Mouse (Mus musculus) embryonic facial prominence, embryonic 14.5 days (tissue): Measurements from ENCODE around the gene Meis2. TPM values are rescaled to one million over a fixed set of nuclear protein-coding genes. Genes with fewer than 3 reads are reported as not detected.
A peak's percentile ranks its signal among the peaks of the same experiment; 100 is the strongest.

Experiments used
- ATAC-seq: fragments of 200-750 bp; cut with Nextera tagmentation; 2 replicates; pipeline ENCODE4 v1.8.0; 2017; ENCODE audit warnings: low read depth, moderate number of reproducible peaks, moderate TSS enrichment
- DNase-seq: peaks from one replicate; pipeline ENCODE4 v3.0.0-alpha.2; 2015; ENCODE audit warnings: low spot score
- H3K27ac ChIP-seq: fragments of 300-500 bp; sonication (generic); replicated peaks from 2 replicates; pipeline ENCODE4 v1.5.1; 2014; ENCODE audit warnings: low read depth, mild to moderate bottlenecking, low read length, moderate library complexity
- H3K27me3 ChIP-seq: fragments of 300-500 bp; sonication (generic); replicated peaks from 2 replicates; pipeline ENCODE4 v1.6.1; 2014; ENCODE audit warnings: low read length; ENCODE audit not compliant: control insufficient read depth, insufficient read depth
- H3K36me3 ChIP-seq: fragments of 300-500 bp; sonication (generic); 2 replicates; pipeline ENCODE4 v1.6.1; 2014; ENCODE audit warnings: low read length, mixed read lengths; ENCODE audit not compliant: control insufficient read depth, insufficient read depth
- H3K4me1 ChIP-seq: fragments of 300-500 bp; sonication (generic); 2 replicates; pipeline ENCODE4 v1.6.1; 2014; ENCODE audit warnings: antibody characterized with exemption, low read length; ENCODE audit not compliant: control insufficient read depth, insufficient read depth
- H3K4me2 ChIP-seq: fragments of 300-500 bp; sonication (generic); 2 replicates; pipeline ENCODE4 v1.6.1; 2014; ENCODE audit warnings: low read depth, mild to moderate bottlenecking, low read length, moderate library complexity, mixed read lengths
- H3K4me3 ChIP-seq: fragments of 300-500 bp; sonication (generic); 2 replicates; pipeline ENCODE4 v1.5.1; 2014; ENCODE audit warnings: low read depth, mild to moderate bottlenecking, low read length
- H3K9ac ChIP-seq: fragments of 300-500 bp; sonication (generic); 2 replicates; pipeline ENCODE4 v1.6.1; 2014; ENCODE audit warnings: low read depth, mild to moderate bottlenecking, low read length, moderate library complexity, mixed read lengths
- H3K9me3 ChIP-seq: fragments of 300-500 bp; sonication (generic); 2 replicates; pipeline ENCODE4 v1.6.1; 2016; ENCODE audit warnings: low read length; ENCODE audit not compliant: control insufficient read depth
- WGBS: fragments of 180-500 bp; shearing (Covaris S2); extraction: QIAGEN DNeasy Blood & Tissue Kit; methylation state at CpG from one replicate; pipeline ENCODE4 v1.1.7; 2014; 5-methylcytosine and 5-hydroxymethylcytosine counted together
- polyA plus RNA-seq: library from polyadenylated mRNA; unstranded; fragments of >200 nt; fragmentation: Nextera tagmentation; extraction: Ambion mirVana; gene quantifications from 2 replicates; pipeline ENCODE4 v1.2.1, GENCODE M21; 2014

The Meis2 gene
- polyA plus RNA-seq, 1 experiment from 2014 or later, result 30.4 TPM

DNA sequence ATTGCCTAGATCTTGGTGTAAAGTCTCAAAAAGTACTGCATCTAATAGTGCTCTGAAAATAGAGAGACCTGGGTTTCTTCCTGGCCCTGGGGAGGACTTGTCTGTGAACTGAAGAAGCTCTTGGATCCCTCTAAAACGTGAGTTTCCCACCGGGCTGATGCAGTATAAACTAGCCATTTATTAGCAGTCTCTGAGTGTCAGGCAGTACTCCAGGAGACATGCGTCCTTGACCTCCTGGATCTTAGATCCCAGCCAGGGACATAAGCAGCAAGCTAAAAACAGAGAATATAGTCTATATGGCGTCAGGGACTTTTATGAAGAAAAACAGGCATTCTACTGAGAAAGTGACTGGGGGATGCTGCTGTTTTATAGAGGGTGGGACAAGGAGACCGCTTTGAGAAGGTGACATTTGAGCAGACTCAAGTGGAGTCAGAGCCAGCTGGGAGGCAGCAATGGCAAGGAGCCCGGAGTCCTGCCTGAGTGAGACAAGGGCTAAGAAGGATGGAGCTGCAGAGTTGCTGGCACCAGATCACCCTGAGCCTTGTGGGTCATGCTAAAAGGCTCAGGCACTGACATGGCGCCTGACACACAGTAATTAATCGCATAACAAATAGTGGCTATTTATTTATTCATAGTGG, 126.6 kb downstream of the Meis2 start:
- DNase-seq, result no peak
- Histone ChIP-seq H3K9ac (no peak overlapping the region), H3K27me3 (no peaks in the 10 kb centered on the region), H3K4me2 (no peak overlapping the region), H3K36me3 (no peaks in the 10 kb centered on the region), H3K27ac (no peak overlapping the region; the same call in 1 of the 2 replicates), H3K9me3 (no peaks in the 10 kb centered on the region), H3K4me1 (no peaks in the 10 kb centered on the region), H3K4me3 (no peak overlapping the region)
- no peak for ATAC-seq
- WGBS, result 80% methylated on average over 8 of the region's 8 CpGs

DNA sequence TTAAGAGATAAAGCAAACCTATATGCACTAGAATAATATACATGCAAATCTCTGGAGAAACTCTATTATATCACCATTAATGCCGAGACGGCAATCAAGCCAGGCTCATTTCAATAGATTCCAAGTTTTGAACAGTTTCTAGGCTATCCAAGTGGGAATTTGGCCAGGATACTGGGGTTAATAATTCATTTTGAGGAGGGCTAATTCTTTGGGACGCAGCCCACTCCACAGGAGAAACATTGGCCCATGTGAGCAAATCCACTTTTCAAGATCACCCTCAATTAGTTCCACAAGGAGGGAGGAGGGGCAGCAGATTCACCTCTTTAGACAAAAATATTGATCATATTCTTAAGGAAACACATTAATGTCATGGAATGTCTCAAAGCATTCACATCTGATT, 127.3 kb downstream of the Meis2 start:
- Histone ChIP-seq H3K4me1 (no peaks in the 10 kb centered on the region), H3K4me3 (no peak overlapping the region), H3K36me3 (no peaks in the 10 kb centered on the region), H3K9ac (no peak overlapping the region), H3K27ac (no peak overlapping the region), H3K9me3 (no peaks in the 10 kb centered on the region), H3K4me2 (no peak overlapping the region), H3K27me3 (no peaks in the 10 kb centered on the region)
- DNase-seq (peak; percentile 40), ATAC-seq (no peak)
- WGBS, result 82% methylated on average over 3 of the region's 3 CpGs

DNA sequence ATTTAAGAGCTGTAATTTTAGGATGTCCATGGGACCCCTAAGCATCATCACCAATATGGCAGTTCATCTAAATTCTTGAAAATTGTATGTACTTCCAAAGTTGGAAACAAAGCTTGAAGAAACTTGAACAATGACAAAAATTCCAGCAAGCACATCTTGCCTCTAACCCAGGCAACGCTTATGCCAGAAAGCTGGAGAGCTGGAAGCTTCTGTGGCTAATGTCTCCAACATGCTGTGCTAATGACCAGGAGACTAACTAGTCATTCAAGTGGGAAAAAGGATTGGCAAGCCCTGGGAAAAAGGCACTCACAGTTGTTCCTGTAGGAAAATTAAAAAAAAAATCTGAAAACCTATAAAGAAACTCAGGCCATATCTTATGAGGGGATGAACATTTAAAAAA, 127.7 kb downstream of the Meis2 start:
- no peak overlapping the region for H3K4me3 ChIP-seq
- no peak for DNase-seq
- no peak overlapping the region for H3K27ac ChIP-seq
- no peaks in the 10 kb centered on the region for H3K4me1 ChIP-seq
- no peak overlapping the region for H3K4me2 ChIP-seq
- WGBS, result 76% methylated on average over 1 of the region's 1 CpGs
- H3K27me3 ChIP-seq, result no peaks in the 10 kb centered on the region
- H3K36me3 ChIP-seq, result no peaks in the 10 kb centered on the region
- H3K9ac ChIP-seq, result no peak overlapping the region
- ATAC-seq, result no peak
- no peaks in the 10 kb centered on the region for H3K9me3 ChIP-seq

DNA sequence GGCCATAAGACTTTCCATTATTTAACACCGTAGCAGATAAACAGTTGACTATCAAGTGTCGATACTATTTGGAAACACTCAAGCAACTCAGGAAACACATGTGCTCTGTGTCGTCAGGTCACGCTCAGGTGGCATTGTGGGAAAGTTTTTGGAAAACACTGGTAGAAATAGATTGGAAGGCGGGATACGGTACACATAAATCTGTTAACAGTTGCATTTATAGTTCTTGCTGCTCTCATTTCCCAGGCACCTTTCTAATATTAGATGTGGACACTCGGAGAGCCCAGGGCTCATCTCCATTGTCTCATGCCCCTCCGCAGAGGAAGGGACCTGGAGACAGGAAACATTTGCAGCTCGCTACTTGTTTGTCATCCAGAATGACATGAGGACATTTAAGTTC, 128.9 kb downstream of the Meis2 start:
- Histone ChIP-seq H3K9ac (no peak overlapping the region), H3K27me3 (no peaks in the 10 kb centered on the region), H3K27ac (no peak overlapping the region), H3K9me3 (no peaks in the 10 kb centered on the region), H3K36me3 (no peaks in the 10 kb centered on the region), H3K4me3 (no peak overlapping the region), H3K4me1 (no peaks in the 10 kb centered on the region), H3K4me2 (no peak overlapping the region)
- 82% methylated on average over 9 of the region's 9 CpGs for WGBS
- DNase-seq, result no peak
- no peak for ATAC-seq

DNA sequence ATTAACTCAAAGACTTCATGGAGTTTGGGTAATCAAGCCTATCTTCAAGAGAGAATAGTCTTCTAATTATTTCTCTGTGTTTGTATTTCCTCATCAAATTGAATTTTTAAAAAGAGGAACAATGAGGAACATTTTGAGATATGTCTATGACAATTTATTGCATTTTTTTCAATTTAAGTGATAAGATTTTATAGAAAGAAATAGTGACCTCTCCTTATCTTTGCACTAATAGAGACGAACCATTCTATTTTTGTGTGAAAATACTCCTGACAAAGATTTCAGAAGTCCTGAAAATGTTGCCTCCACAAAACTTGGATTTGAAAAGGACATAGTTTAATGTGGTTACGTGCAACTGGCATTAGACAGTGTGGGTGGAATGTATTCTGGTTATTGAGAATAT, 131.3 kb downstream of the Meis2 start:
- no peaks in the 10 kb centered on the region for H3K9me3 ChIP-seq
- no peaks in the 10 kb centered on the region for H3K27me3 ChIP-seq
- no peak overlapping the region for H3K27ac ChIP-seq
- no peaks in the 10 kb centered on the region for H3K36me3 ChIP-seq
- no peak for DNase-seq
- WGBS, result 91% methylated on average over 2 of the region's 2 CpGs
- H3K4me3 ChIP-seq, result no peak overlapping the region
- no peak overlapping the region for H3K9ac ChIP-seq
- ATAC-seq, result no peak
- no peak overlapping the region for H3K4me2 ChIP-seq
- no peaks in the 10 kb centered on the region for H3K4me1 ChIP-seq

DNA sequence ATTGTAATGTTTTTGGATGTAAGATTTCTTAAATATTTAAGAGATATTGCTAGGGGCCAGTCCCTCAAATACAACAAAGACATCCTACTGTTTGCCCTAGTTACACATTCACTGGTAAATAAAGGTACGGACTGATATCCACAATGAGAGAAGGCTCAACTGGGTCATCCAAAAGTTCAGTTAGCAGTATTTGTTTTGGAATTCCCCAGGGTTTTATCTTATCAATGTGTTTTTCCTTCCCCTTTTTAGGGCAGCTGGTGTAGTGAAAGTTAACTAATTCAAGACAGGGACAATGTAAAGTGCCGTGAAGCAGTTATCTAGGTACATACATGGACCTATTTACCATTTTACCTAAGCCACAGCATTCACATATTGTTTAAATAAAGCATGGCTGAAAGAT, 132.4 kb downstream of the Meis2 start:
- DNase-seq, result no peak
- Histone ChIP-seq H3K27ac (no peak overlapping the region), H3K9ac (no peak overlapping the region), H3K27me3 (no peaks in the 10 kb centered on the region), H3K9me3 (no peaks in the 10 kb centered on the region), H3K36me3 (no peaks in the 10 kb centered on the region), H3K4me1 (no peaks in the 10 kb centered on the region), H3K4me3 (no peak overlapping the region), H3K4me2 (no peak overlapping the region)
- 74% methylated on average over 2 of the region's 2 CpGs for WGBS
- ATAC-seq, result no peak

DNA sequence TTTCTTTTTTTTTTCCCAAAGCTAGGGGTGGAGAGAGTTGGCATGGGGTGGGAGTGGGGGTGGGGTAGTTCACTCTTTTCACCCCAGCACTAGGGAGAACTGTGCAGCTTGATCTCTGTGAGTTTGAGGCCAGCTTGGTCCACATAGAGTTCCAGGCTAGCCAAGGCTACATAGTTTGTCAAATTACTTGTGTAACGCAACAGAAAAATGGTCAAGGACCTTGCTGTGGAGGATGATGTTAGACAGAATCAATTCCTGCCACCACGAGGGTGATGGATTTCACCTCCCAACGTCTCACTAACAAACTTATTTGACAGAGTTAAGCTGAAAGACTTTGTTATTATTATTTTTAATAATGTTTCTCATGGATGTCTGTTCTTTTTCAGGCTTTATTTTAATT, 139.9 kb downstream of the Meis2 start:
- Histone ChIP-seq H3K4me1 (peaks cover 7% of the 10 kb centered on the region; the same call in 1 of the 2 replicates), H3K4me2 (no peak overlapping the region), H3K27ac (no peak overlapping the region), H3K9ac (no peak overlapping the region), H3K9me3 (no peaks in the 10 kb centered on the region), H3K27me3 (no peaks in the 10 kb centered on the region), H3K36me3 (no peaks in the 10 kb centered on the region), H3K4me3 (no peak overlapping the region)
- DNase-seq, result no peak
- no peak for ATAC-seq
- 73% methylated on average over 3 of the region's 3 CpGs for WGBS

DNA sequence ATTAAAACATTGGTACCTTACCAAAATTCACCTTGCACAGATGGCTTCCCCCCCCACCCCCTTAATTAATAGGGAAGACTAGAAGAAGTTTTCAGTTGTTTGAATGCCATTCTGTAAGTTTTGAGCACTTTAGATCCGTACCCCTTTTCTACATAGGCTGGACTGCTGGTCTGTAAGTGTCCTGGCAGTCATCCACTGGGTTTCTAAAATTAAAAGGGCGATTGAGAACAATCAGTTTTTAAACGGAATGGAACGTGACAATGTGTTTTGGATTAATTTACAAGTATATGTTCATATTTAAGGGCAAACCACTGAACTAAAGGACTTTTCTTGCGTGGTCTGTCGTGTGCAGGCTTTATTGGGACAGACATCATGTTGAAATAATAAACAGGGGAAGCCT, 141.2 kb downstream of the Meis2 start:
- no peak overlapping the region for H3K4me3 ChIP-seq
- WGBS, result 51% methylated on average over 6 of the region's 6 CpGs
- peaks cover 7% of the 10 kb centered on the region; the same call in 1 of the 2 replicates for H3K4me1 ChIP-seq
- no peak overlapping the region for H3K27ac ChIP-seq
- DNase-seq, result no peak
- no peak for ATAC-seq
- no peaks in the 10 kb centered on the region for H3K9me3 ChIP-seq
- no peaks in the 10 kb centered on the region for H3K27me3 ChIP-seq
- H3K36me3 ChIP-seq, result 0 out of 2 replicates have a peak, but pooled peaks cover 3% of the 10 kb centered on the region
- H3K9ac ChIP-seq, result no peak overlapping the region
- no peak overlapping the region for H3K4me2 ChIP-seq

DNA sequence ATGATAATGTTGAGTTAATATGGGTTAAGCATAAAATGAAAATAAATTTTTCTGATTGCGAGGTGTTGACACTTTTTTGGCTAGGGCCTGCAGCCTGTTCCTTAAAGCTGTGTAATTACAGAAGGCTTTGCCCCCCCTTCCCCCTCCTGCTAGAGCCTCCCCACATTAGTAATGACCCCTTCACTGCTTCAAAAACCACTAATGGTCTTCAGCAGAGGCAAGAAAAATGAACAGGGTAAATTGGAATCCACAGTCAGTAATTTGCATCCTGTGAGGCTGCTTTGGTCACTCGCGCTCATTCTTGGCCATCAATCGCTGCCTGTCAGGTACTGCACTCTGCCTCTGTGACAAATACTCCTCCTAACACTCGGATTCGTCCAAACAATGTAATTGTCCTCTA, 142.4 kb downstream of the Meis2 start:
- no peak overlapping the region for H3K27ac ChIP-seq
- H3K27me3 ChIP-seq, result no peaks in the 10 kb centered on the region
- ATAC-seq (no peak), DNase-seq (peak; percentile 25)
- H3K9ac ChIP-seq, result no peak overlapping the region
- H3K4me1 ChIP-seq, result peaks cover 7% of the 10 kb centered on the region; the same call in 1 of the 2 replicates
- H3K4me2 ChIP-seq, result no peak overlapping the region
- no peak overlapping the region for H3K4me3 ChIP-seq
- no peaks in the 10 kb centered on the region for H3K9me3 ChIP-seq
- WGBS, result 50% methylated on average over 6 of the region's 6 CpGs
- peaks cover 7% of the 10 kb centered on the region; the same call in 1 of the 2 replicates for H3K36me3 ChIP-seq
